Mouse (Mus musculus): ENCODE data around the gene Bicd2.

- TF ChIP-seq CTCF (IDR thresholded peaks at IDR 0.05; ENCODE audit: low read depth, low read length) (no peak), POLR2A (IDR thresholded peaks at IDR 0.05; ENCODE audit: borderline replicate concordance, low read depth, low read length) (no peak)
Observed at GRCm38 (mm10) chr13:49294108-49294507, 47.3 kb upstream of the Bicd2 start.

Measured in bone marrow macrophage, adult 2 months (primary cell).